Mouse (Mus musculus) limb, embryonic 14.5 days (tissue): Measurements from ENCODE around the gene Tarbp2. TPM values are rescaled to one million over a fixed set of nuclear protein-coding genes. Genes with fewer than 3 reads are reported as not detected.

Experiments used
- ATAC-seq: fragments of 200-750 bp; cut with Nextera tagmentation; 2 replicates; pipeline ENCODE4 v1.8.0; 2017; ENCODE audit warnings: low read depth, moderate number of reproducible peaks, moderate TSS enrichment; ENCODE audit not compliant: low FRiP score
- DNase-seq: peaks from one replicate; pipeline ENCODE4 v3.0.0-alpha.2; 2015; ENCODE audit warnings: low spot score
- H3K27ac ChIP-seq: fragments of 300-500 bp; sonication (generic); replicated peaks from 2 replicates; pipeline ENCODE4 v1.5.1; 2014; ENCODE audit warnings: low read depth, mild to moderate bottlenecking, low read length, moderate library complexity, mixed read lengths
- H3K27me3 ChIP-seq: fragments of 300-500 bp; sonication (generic); 2 replicates; pipeline ENCODE4 v1.6.1; 2014; ENCODE audit warnings: low read length, mixed read lengths; ENCODE audit not compliant: control insufficient read depth, insufficient read depth
- H3K36me3 ChIP-seq: fragments of 300-500 bp; sonication (generic); 2 replicates; pipeline ENCODE4 v1.6.1; 2014; ENCODE audit warnings: mild to moderate bottlenecking, low read length, moderate library complexity, mixed read lengths; ENCODE audit not compliant: control insufficient read depth, insufficient read depth
- H3K4me1 ChIP-seq: fragments of 300-500 bp; sonication (generic); 2 replicates; pipeline ENCODE4 v1.6.1; 2014; ENCODE audit warnings: antibody characterized with exemption, low read length, mixed read lengths; ENCODE audit not compliant: control insufficient read depth, insufficient read depth
- H3K4me2 ChIP-seq: fragments of 300-500 bp; sonication (generic); replicated peaks from 2 replicates; pipeline ENCODE4 v1.6.1; 2014; ENCODE audit warnings: low read depth, mild to moderate bottlenecking, low read length, moderate library complexity; ENCODE audit not compliant: severe bottlenecking
- H3K4me3 ChIP-seq: fragments of 300-500 bp; sonication (generic); replicated peaks from 2 replicates; pipeline ENCODE4 v1.5.1; 2014; ENCODE audit warnings: low read length
- H3K9ac ChIP-seq: fragments of 300-500 bp; sonication (generic); 2 replicates; pipeline ENCODE4 v1.6.1; 2014; ENCODE audit warnings: mild to moderate bottlenecking, low read depth, low read length, moderate library complexity; ENCODE audit not compliant: severe bottlenecking
- H3K9me3 ChIP-seq: fragments of 300-500 bp; sonication (generic); 2 replicates; pipeline ENCODE4 v1.6.1; 2016; ENCODE audit warnings: low read length; ENCODE audit not compliant: control insufficient read depth
- POLR2A ChIP-seq: fragments of 200-500 bp; IDR thresholded peaks from 2 replicates; pipeline ENCODE4 v1.8.0; 2012; ENCODE audit warnings: inconsistent platforms, mild to moderate bottlenecking, moderate library complexity, borderline replicate concordance; ENCODE audit not compliant: insufficient read depth, insufficient read length; ENCODE audit errors: extremely low read depth
- WGBS: fragments of 180-500 bp; shearing (Covaris S2); extraction: QIAGEN DNeasy Blood & Tissue Kit; methylation state at CpG from one replicate; pipeline ENCODE4 v1.1.7; 2014; 5-methylcytosine and 5-hydroxymethylcytosine counted together
- polyA plus RNA-seq, 2 experiments: library from polyadenylated mRNA; depleted of rRNA in 1 of 2; stranded (reverse) in 1 of 2; unstranded in 1 of 2; fragments of >200 nt; fragmentation: Nextera tagmentation in 1 of 2; extraction: Ambion mirVana in 1 of 2; gene quantifications; 2 replicates each; pipeline versions ENCODE4 v1.2.1 to v1.2.3; 2012 to 2014

Tarbp2 gene
- polyA plus RNA-seq, 2 experiments, result 78.1 to 132 TPM

DNA sequence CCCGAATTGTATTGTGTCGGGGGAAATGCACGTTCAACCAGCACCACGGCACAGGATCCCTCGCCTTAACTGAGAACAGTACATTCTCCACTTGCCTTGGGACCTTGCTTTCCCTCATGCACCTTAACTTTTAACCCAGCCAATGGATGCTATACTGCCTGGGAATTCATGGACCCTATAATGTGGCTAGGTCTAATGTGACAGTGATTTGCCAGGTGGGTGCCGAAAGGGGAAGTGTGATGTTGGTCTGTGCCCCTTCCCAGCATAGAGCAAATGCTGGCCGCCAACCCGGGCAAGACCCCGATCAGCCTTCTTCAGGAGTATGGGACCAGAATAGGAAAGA, 838 bp downstream of the Tarbp2 start:
- peaks cover 21% of the 10 kb centered on the region for H3K36me3 ChIP-seq
- peak overlapping the region; percentile 69 for H3K4me3 ChIP-seq
- peaks cover 20% of the 10 kb centered on the region for H3K4me1 ChIP-seq
- no peaks in the 10 kb centered on the region for H3K27me3 ChIP-seq
- peak overlapping the region; percentile 69 for H3K9ac ChIP-seq
- no peak for DNase-seq
- peak overlapping the region; percentile 99 for H3K27ac ChIP-seq
- H3K4me2 ChIP-seq, result peak overlapping the region; percentile 85
- no peak for TF ChIP-seq POLR2A
- WGBS, result 17% methylated on average over 9 of the region's 9 CpGs
- H3K9me3 ChIP-seq, result no peaks in the 10 kb centered on the region
- ATAC-seq, result no peak

- TF ChIP-seq POLR2A, result no peak
- peak overlapping the region; percentile 69 for H3K4me3 ChIP-seq
- no peaks in the 10 kb centered on the region for H3K27me3 ChIP-seq
- no peaks in the 10 kb centered on the region for H3K9me3 ChIP-seq
- peaks cover 20% of the 10 kb centered on the region for H3K4me1 ChIP-seq
- DNase-seq (no peak), ATAC-seq (no peak)
- H3K9ac ChIP-seq, result peak overlapping the region; percentile 69
- H3K4me2 ChIP-seq, result peak overlapping the region; percentile 85
- WGBS, result 60% methylated on average over 16 of the region's 17 CpGs
- peak overlapping the region; percentile 99 for H3K27ac ChIP-seq
- H3K36me3 ChIP-seq, result peaks cover 26% of the 10 kb centered on the region
These were observed 1.5 kb downstream of the Tarbp2 start for GRCm38 (mm10) chr15:102519211-102520141.

- Histone ChIP-seq H3K4me1 (peaks cover 16% of the 10 kb centered on the region), H3K36me3 (peaks cover 30% of the 10 kb centered on the region), H3K4me2 (no peak overlapping the region), H3K27me3 (no peaks in the 10 kb centered on the region), H3K27ac (no peak overlapping the region), H3K9ac (no peak overlapping the region), H3K4me3 (no peak overlapping the region), H3K9me3 (no peaks in the 10 kb centered on the region)
- TF ChIP-seq POLR2A, result no peak
- WGBS, result 82% methylated on average over 4 of the region's 4 CpGs
- no peak for ATAC-seq
- no peak for DNase-seq
These were observed 2.4 kb downstream of the Tarbp2 start for GRCm38 (mm10) chr15:102520416-102520815.

- ATAC-seq (no peak), DNase-seq (no peak)
- Histone ChIP-seq H3K36me3 (peaks cover 40% of the 10 kb centered on the region), H3K27ac (no peak overlapping the region), H3K9ac (no peak overlapping the region), H3K9me3 (no peaks in the 10 kb centered on the region), H3K27me3 (no peaks in the 10 kb centered on the region), H3K4me3 (no peak overlapping the region), H3K4me2 (no peak overlapping the region), H3K4me1 (peaks cover 7% of the 10 kb centered on the region)
- no peak for TF ChIP-seq POLR2A
- 88% methylated on average over 4 of the region's 4 CpGs for WGBS
These were observed 3.5 kb downstream of the Tarbp2 start for GRCm38 (mm10) chr15:102521480-102521879.

- Histone ChIP-seq H3K9ac (no peak within 1 kb of the TSS; the same call in 1 of the 2 replicates), H3K4me1 (no peaks in the 10 kb centered on the region), H3K4me3 (no peak within 1 kb of the TSS), H3K27ac (no peak within 1 kb of the TSS), H3K27me3 (no peaks in the 10 kb centered on the region), H3K4me2 (no peak within 1 kb of the TSS), H3K36me3 (peaks cover 71% of the 10 kb centered on the region), H3K9me3 (no peaks in the 10 kb centered on the region)
- TF ChIP-seq POLR2A, result no peak
- ATAC-seq (peak; percentile 53; the same call in 1 of the 2 replicates), DNase-seq (peak; percentile 85)
- WGBS, result 6% methylated on average over 3 of the region's 3 CpGs
These were observed 7.0 kb downstream of the Tarbp2 start, which contains the start of gene Npff for GRCm38 (mm10) chr15:102524892-102525485. Npff (minus strand) TSS chr15:102524942.
